Mouse (Mus musculus) cerebral cortex, adult 2 months (tissue): ENCODE measurements around the gene Klhdc4.

Source experiments
- WGBS: fragments of 180-500 bp; shearing (Covaris S2); methylation state at CpG from one replicate; pipeline ENCODE4 v1.1.7; 2018; 5-methylcytosine and 5-hydroxymethylcytosine counted together

Gene Klhdc4

GRCm38 (mm10) chr8:121850018-121850417, 20.6 kb upstream of the Klhdc4 start:
- WGBS = 12% methylated on average over 6 of the region's 6 CpGs

- 76% methylated on average over 9 of the region's 9 CpGs for WGBS
Measured at GRCm38 (mm10) chr8:121849303-121849702, 19.9 kb upstream of the Klhdc4 start.

GRCm38 (mm10) chr8:121848495-121848894, 19.1 kb upstream of the Klhdc4 start:
- WGBS = 69% methylated on average over 10 of the region's 10 CpGs

GRCm38 (mm10) chr8:121847987-121848386, 18.6 kb upstream of the Klhdc4 start:
- 84% methylated on average over 6 of the region's 6 CpGs for WGBS

- WGBS = 86% methylated on average over 10 of the region's 10 CpGs
Measured at GRCm38 (mm10) chr8:121847261-121847822, 18.0 kb upstream of the Klhdc4 start.

GRCm38 (mm10) chr8:121844765-121845164, 15.4 kb upstream of the Klhdc4 start:
- 49% methylated on average over 6 of the region's 7 CpGs for WGBS

GRCm38 (mm10) chr8:121843184-121843733, 13.9 kb upstream of the Klhdc4 start:
- 91% methylated on average over 3 of the region's 3 CpGs for WGBS

- 91% methylated on average over 8 of the region's 8 CpGs for WGBS
Measured at GRCm38 (mm10) chr8:121842064-121842955, 12.9 kb upstream of the Klhdc4 start.

- WGBS = 47% methylated on average over 8 of the region's 8 CpGs
Measured at GRCm38 (mm10) chr8:121841242-121841641, 11.9 kb upstream of the Klhdc4 start.

GRCm38 (mm10) chr8:121832503-121832902, 3.1 kb upstream of the Klhdc4 start:
- WGBS = 8% methylated on average over 6 of the region's 6 CpGs

GRCm38 (mm10) chr8:121832061-121832460, 2.7 kb upstream of the Klhdc4 start:
- WGBS = 80% methylated on average over 2 of the region's 2 CpGs

GRCm38 (mm10) chr8:121829777-121830362, 501 bp upstream of the Klhdc4 start:
- whole genome bisulfite sequencing = 5% methylated on average over 18 of the region's 18 CpGs

- whole genome bisulfite sequencing = 32% methylated on average over 10 of the region's 10 CpGs
Measured at GRCm38 (mm10) chr8:121828376-121829023, 869 bp downstream of the Klhdc4 start.

GRCm38 (mm10) chr8:121827726-121828125, 1.6 kb downstream of the Klhdc4 start:
- WGBS = 90% methylated on average over 5 of the region's 5 CpGs

- WGBS = 81% methylated on average over 9 of the region's 9 CpGs
Measured at GRCm38 (mm10) chr8:121821770-121822169, 7.6 kb downstream of the Klhdc4 start.

- WGBS = 87% methylated on average over 11 of the region's 11 CpGs
Measured at GRCm38 (mm10) chr8:121821320-121821719, 8.0 kb downstream of the Klhdc4 start.

GRCm38 (mm10) chr8:121820840-121821239, 8.5 kb downstream of the Klhdc4 start:
- WGBS = 80% methylated on average over 6 of the region's 6 CpGs

- WGBS = 60% methylated on average over 7 of the region's 7 CpGs
Measured at GRCm38 (mm10) chr8:121818226-121818625, 11.1 kb downstream of the Klhdc4 start.

GRCm38 (mm10) chr8:121811931-121812570, 17.3 kb downstream of the Klhdc4 start:
- WGBS = 54% methylated on average over 12 of the region's 12 CpGs

- 80% methylated on average over 3 of the region's 3 CpGs for WGBS
Measured at GRCm38 (mm10) chr8:121811502-121811901, 17.9 kb downstream of the Klhdc4 start.

GRCm38 (mm10) chr8:121809524-121810155, 19.7 kb downstream of the Klhdc4 start:
- WGBS = 56% methylated on average over 11 of the region's 11 CpGs
